ENCODE assay signal across 8 mouse cellular contexts in genomic region chr1:165709629-165710256, GRCm38 (mm10). TPM values are rescaled to one million over a fixed set of nuclear protein-coding genes. Genes with fewer than 3 reads are reported as not detected.
DNase-seq lines count a peak whose midpoint lies in the region; ATAC-seq and TF ChIP-seq lines count a peak whose summit lies in the region.

Gene Rcsd1, minus strand, starts transcription at chr1:165709757.

- no peak for TF ChIP-seq CTCF in liver, adult 2 months (IDR thresholded peaks at IDR 0.05; ENCODE audit: low read depth, low read length)

- no peak for ATAC-seq in kidney, embryonic 15.5 days (replicated peaks; ENCODE audit: low FRiP score)
- no peak for ATAC-seq in heart, embryonic 14.5 days (ENCODE audit: insufficient number of reproducible peaks, insufficient read depth, low FRiP score, low read depth)
- no peak for ATAC-seq in stomach, embryonic 14.5 days (ENCODE audit: insufficient number of reproducible peaks, insufficient read depth, low FRiP score, low read depth)

- DNase-seq in kidney, postnatal 4 days = no peak
- DNase-seq in brain, adult 2 months (ENCODE audit: low read depth, low spot score) = peak; percentile 40
- DNase-seq in liver, adult 2 months (ENCODE audit: extremely low read depth, low read depth, low spot score) = no peak
- DNase-seq in ovary, postnatal 10 days (ENCODE audit: low spot score) = no peak
- DNase-seq in yolk sac, embryonic 10.5 days (ENCODE audit: low spot score) = no peak

- H3K4me2 ChIP-seq in kidney, embryonic 15.5 days = peak within 1 kb of the TSS; percentile 80
- peak within 1 kb of the TSS; percentile 89 for H3K4me2 ChIP-seq in heart, embryonic 14.5 days (ENCODE audit: low read length)
- peak within 1 kb of the TSS; percentile 74 for H3K4me2 ChIP-seq in stomach, embryonic 14.5 days (replicated peaks; ENCODE audit: low read depth, low read length)

- no peak for TF ChIP-seq POLR2A in liver, adult 2 months (IDR thresholded peaks at IDR 0.05; ENCODE audit: extremely low read depth, insufficient read depth, low read length)

- no peaks in the 10 kb centered on the region for H3K36me3 ChIP-seq in kidney, embryonic 15.5 days
- H3K36me3 ChIP-seq in heart, embryonic 14.5 days (ENCODE audit: control insufficient read depth, insufficient read depth, low read length) = peaks cover 9% of the 10 kb centered on the region
- no peaks in the 10 kb centered on the region for H3K36me3 ChIP-seq in liver, adult 2 months (ENCODE audit: control insufficient read depth, insufficient read depth, low read length)
- no peaks in the 10 kb centered on the region for H3K36me3 ChIP-seq in stomach, embryonic 14.5 days (ENCODE audit: control insufficient read depth, insufficient read depth, low read length)

- peak within 1 kb of the TSS; percentile 74 for H3K4me3 ChIP-seq in kidney, embryonic 15.5 days (replicated peaks)
- H3K4me3 ChIP-seq in heart, embryonic 14.5 days (ENCODE audit: control insufficient read depth in 1 of 2, insufficient read depth in 1 of 2, low read depth in 1 of 2, low read length in 2 of 2) = peak within 1 kb of the TSS in 1 of 2 experiments; percentile 80; a peak in 3 of 4 replicates
- H3K4me3 ChIP-seq in liver, adult 2 months (ENCODE audit: insufficient read depth, low read depth, low read length) = no peak within 1 kb of the TSS
- H3K4me3 ChIP-seq in stomach, embryonic 14.5 days (ENCODE audit: low read depth, low read length) = peak within 1 kb of the TSS; percentile 87; the same call in 1 of the 2 replicates

- H3K79me2 ChIP-seq in liver, adult 2 months (ENCODE audit: control insufficient read depth, insufficient read depth, low read length) = no peaks in the 10 kb centered on the region

- no peaks in the 10 kb centered on the region for H3K9me3 ChIP-seq in kidney, embryonic 15.5 days (replicated peaks)
- no peaks in the 10 kb centered on the region for H3K9me3 ChIP-seq in heart, embryonic 14.5 days (ENCODE audit: control insufficient read depth, low read length)
- no peaks in the 10 kb centered on the region for H3K9me3 ChIP-seq in stomach, embryonic 14.5 days (ENCODE audit: control insufficient read depth, low read depth, low read length)

- WGBS in kidney, embryonic 15.5 days = 64% methylated on average over 5 of the region's 5 CpGs
- WGBS in heart, embryonic 14.5 days = 47% methylated on average over 5 of the region's 5 CpGs
- WGBS in liver, adult 2 months = 75% methylated on average over 5 of the region's 5 CpGs
- 59% methylated on average over 5 of the region's 5 CpGs for WGBS in stomach, embryonic 14.5 days

- H3K27me3 ChIP-seq in kidney, embryonic 15.5 days = no peaks in the 10 kb centered on the region
- H3K27me3 ChIP-seq in heart, embryonic 14.5 days (ENCODE audit: control insufficient read depth, insufficient read depth, low read length) = no peaks in the 10 kb centered on the region
- no peaks in the 10 kb centered on the region for H3K27me3 ChIP-seq in liver, adult 2 months (ENCODE audit: control insufficient read depth, insufficient read depth, low read length)
- H3K27me3 ChIP-seq in stomach, embryonic 14.5 days (ENCODE audit: control insufficient read depth, insufficient read depth, low read length) = no peaks in the 10 kb centered on the region

- H3K9ac ChIP-seq in kidney, embryonic 15.5 days = no peak within 1 kb of the TSS
- peak within 1 kb of the TSS; percentile 94 for H3K9ac ChIP-seq in heart, embryonic 14.5 days (ENCODE audit: low read length)
- no peak within 1 kb of the TSS for H3K9ac ChIP-seq in liver, adult 2 months (ENCODE audit: low read depth, low read length)
- H3K9ac ChIP-seq in stomach, embryonic 14.5 days (replicated peaks; ENCODE audit: low read depth, low read length) = no peak within 1 kb of the TSS

- peaks cover 46% of the 10 kb centered on the region for H3K4me1 ChIP-seq in kidney, embryonic 15.5 days
- H3K4me1 ChIP-seq in heart, embryonic 14.5 days (ENCODE audit: control insufficient read depth in 2 of 2, insufficient read depth in 2 of 2, low read length in 2 of 2) = peaks cover 31 to 42% of the 10 kb centered on the region in 2 experiments
- H3K4me1 ChIP-seq in liver, adult 2 months (ENCODE audit: control insufficient read depth, insufficient read depth, low read length) = peaks cover 4% of the 10 kb centered on the region
- H3K4me1 ChIP-seq in stomach, embryonic 14.5 days (ENCODE audit: control insufficient read depth, insufficient read depth, low read length) = peaks cover 25% of the 10 kb centered on the region

- peak within 1 kb of the TSS; percentile 87 for H3K27ac ChIP-seq in kidney, embryonic 15.5 days
- peak within 1 kb of the TSS; percentile 83 to 94; a peak in 3 of 4 replicates for H3K27ac ChIP-seq in heart, embryonic 14.5 days (replicated peaks in 1 of 2; ENCODE audit: control insufficient read depth in 1 of 2, insufficient read depth in 1 of 2, low read depth in 2 of 2, low read length in 2 of 2)
- 0 out of 2 replicates have a peak within 1 kb of the TSS, but pooled peaks have one; percentile 23 for H3K27ac ChIP-seq in liver, adult 2 months (replicated peaks; ENCODE audit: insufficient read depth, low read depth, low read length)
- H3K27ac ChIP-seq in stomach, embryonic 14.5 days (ENCODE audit: low read length) = peak within 1 kb of the TSS; percentile 88; the same call in 1 of the 2 replicates

RNA-seq across cellular contexts. Expression of gene Rcsd1, which starts in this region (rescaled TPM):
- polyA plus RNA-seq in kidney, embryonic 15.5 days (2015; fragmentation: Nextera tagmentation; extraction: Ambion mirVana) = 56.2 and 57.8 TPM in 2 replicates
- polyA plus RNA-seq in heart, embryonic 14.5 days (2014; fragmentation: Nextera tagmentation; extraction: Ambion mirVana) = 81.2 and 86.3 TPM in 2 replicates
- 2.6 and 3.0 TPM in 2 replicates for total RNA-seq in liver, adult 2 months (2014; rRNA removed)
- 2.8 and 3.3 TPM in 2 replicates for polyA plus RNA-seq in liver, adult 2 months (2012; rRNA removed)
- polyA plus RNA-seq in stomach, embryonic 14.5 days (2014; fragmentation: Nextera tagmentation; extraction: Ambion mirVana) = 37.2 and 44.0 TPM in 2 replicates

Comparison
In these comparisons a context has a peak if more than half of its experiments do, and no peak if none do; other contexts are left out.
1. H3K27ac ChIP-seq: peak in every context shown above with its lines; median percentile 88 in heart, embryonic 14.5 days; 88 in stomach, embryonic 14.5 days; 87 in kidney, embryonic 15.5 days; 23 in liver, adult 2 months.